Mouse (Mus musculus) frontal cortex, postnatal 25 days (tissue): ENCODE measurements around the gene Epas1.

Experiments
- DNase-seq, 2 experiments: peaks; one replicate each; pipeline ENCODE4 v3.0.0; 2022; ENCODE audit warnings: low spot score in 2 of 2

Epas1 gene

GRCm38 (mm10) chr17:86755581-86756195, 2.2 kb downstream of the Epas1 start:
- no peak for DNase-seq

GRCm38 (mm10) chr17:86757621-86758020, 4.1 kb downstream of the Epas1 start:
- no peak for DNase-seq

- DNase-seq: no peak
Observed at GRCm38 (mm10) chr17:86761859-86762258, 8.4 kb downstream of the Epas1 start.

- no peak for DNase-seq
Observed at GRCm38 (mm10) chr17:86762479-86763242, 9.2 kb downstream of the Epas1 start.

- no peak for DNase-seq
Observed at GRCm38 (mm10) chr17:86765762-86766404, 12.4 kb downstream of the Epas1 start.

- no peak for DNase-seq
Observed at GRCm38 (mm10) chr17:86766412-86766811, 12.9 kb downstream of the Epas1 start.

- DNase-seq: no peak
Observed at GRCm38 (mm10) chr17:86768596-86768995, 15.1 kb downstream of the Epas1 start.

GRCm38 (mm10) chr17:86769330-86770211, 16.1 kb downstream of the Epas1 start:
- no peak for DNase-seq

GRCm38 (mm10) chr17:86770848-86771247, 17.3 kb downstream of the Epas1 start:
- DNase-seq: no peak

GRCm38 (mm10) chr17:86772035-86772434, 18.5 kb downstream of the Epas1 start:
- DNase-seq: no peak

- DNase-seq: no peak
Observed at GRCm38 (mm10) chr17:86772929-86773588, 19.6 kb downstream of the Epas1 start.

- no peak for DNase-seq
Observed at GRCm38 (mm10) chr17:86776538-86776937, 23.0 kb downstream of the Epas1 start.

GRCm38 (mm10) chr17:86778147-86778546, 24.6 kb downstream of the Epas1 start:
- no peak for DNase-seq

- no peak for DNase-seq
Observed at GRCm38 (mm10) chr17:86779191-86780130, 26.0 kb downstream of the Epas1 start.

GRCm38 (mm10) chr17:86780708-86781318, 27.3 kb downstream of the Epas1 start:
- DNase-seq: no peak

- DNase-seq: no peak
Observed at GRCm38 (mm10) chr17:86781755-86782400, 28.4 kb downstream of the Epas1 start.

- DNase-seq: no peak
Observed at GRCm38 (mm10) chr17:86784405-86784977, 31.0 kb downstream of the Epas1 start.

GRCm38 (mm10) chr17:86785612-86786011, 32.1 kb downstream of the Epas1 start:
- no peak for DNase-seq

- no peak for DNase-seq
Observed at GRCm38 (mm10) chr17:86786496-86786895, 33.0 kb downstream of the Epas1 start.
